Mouse (Mus musculus): Measurements from ENCODE around the gene Mapk7. TPM values are rescaled to one million over a fixed set of nuclear protein-coding genes. Genes with fewer than 3 reads are reported as not detected.

Mapk7 gene
- polyA plus RNA-seq, 1 experiment from 2014 or later = 52.8 TPM

DNA sequence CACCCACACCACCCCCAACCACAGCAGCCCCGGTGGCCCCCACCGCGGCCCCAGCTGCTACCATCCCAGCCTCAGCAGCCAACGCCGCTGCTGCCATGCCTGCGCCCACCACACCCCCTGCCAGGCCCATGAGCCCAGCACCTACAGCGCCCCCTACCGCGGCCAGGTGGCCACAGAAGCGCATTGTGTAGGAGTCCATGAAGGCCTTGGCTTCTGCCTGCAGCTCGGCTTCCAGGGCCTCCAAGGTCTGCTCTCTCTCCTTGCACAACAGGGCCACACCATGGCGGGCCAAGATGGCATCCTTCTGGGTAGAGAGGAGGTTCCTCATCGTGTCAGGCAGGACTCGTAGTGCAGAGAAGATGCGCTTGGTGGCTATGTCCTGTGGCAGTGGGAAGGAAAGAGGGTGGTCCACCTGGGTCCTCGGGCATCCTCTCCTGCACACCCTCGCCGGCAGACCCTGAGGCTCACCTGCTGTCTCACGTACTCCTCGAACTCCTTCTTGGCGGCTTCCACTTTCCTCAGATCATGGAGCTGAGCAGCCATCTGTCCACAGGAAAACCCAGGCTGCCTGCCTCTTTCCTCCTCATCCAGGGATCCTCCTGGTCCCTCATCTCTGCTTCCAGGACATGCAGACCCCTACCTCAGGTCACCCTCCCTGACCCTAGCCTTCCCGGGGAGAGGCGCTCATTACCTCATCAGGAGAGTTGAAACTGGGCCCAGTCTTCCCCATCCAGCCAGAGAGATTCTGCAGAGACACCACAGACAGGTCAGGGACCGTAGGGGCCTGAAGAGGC lies 44.5 kb downstream of the Mapk7 start:
- no peaks in the 10 kb centered on the region for H3K9me3 ChIP-seq (ENCODE audit: control insufficient read depth, low read length)
- no peak overlapping the region for H3K9ac ChIP-seq (replicated peaks; ENCODE audit: low read depth, low read length)
- 72% methylated on average over 24 of the region's 24 CpGs for WGBS
- no peak overlapping the region for H3K4me2 ChIP-seq (ENCODE audit: low read depth, low read length)
- no peak for ATAC-seq (ENCODE audit: low read depth)
- no peaks in the 10 kb centered on the region for H3K36me3 ChIP-seq (ENCODE audit: control insufficient read depth, insufficient read depth, low read length)
- no peaks in the 10 kb centered on the region for H3K27me3 ChIP-seq (ENCODE audit: control insufficient read depth, insufficient read depth, low read length)
- H3K27ac ChIP-seq (ENCODE audit: low read depth, low read length) = no peak overlapping the region
- H3K4me3 ChIP-seq (ENCODE audit: low read depth, low read length) = no peak overlapping the region
- H3K4me1 ChIP-seq (ENCODE audit: control insufficient read depth, insufficient read depth, low read length) = peaks cover 22% of the 10 kb centered on the region

DNA sequence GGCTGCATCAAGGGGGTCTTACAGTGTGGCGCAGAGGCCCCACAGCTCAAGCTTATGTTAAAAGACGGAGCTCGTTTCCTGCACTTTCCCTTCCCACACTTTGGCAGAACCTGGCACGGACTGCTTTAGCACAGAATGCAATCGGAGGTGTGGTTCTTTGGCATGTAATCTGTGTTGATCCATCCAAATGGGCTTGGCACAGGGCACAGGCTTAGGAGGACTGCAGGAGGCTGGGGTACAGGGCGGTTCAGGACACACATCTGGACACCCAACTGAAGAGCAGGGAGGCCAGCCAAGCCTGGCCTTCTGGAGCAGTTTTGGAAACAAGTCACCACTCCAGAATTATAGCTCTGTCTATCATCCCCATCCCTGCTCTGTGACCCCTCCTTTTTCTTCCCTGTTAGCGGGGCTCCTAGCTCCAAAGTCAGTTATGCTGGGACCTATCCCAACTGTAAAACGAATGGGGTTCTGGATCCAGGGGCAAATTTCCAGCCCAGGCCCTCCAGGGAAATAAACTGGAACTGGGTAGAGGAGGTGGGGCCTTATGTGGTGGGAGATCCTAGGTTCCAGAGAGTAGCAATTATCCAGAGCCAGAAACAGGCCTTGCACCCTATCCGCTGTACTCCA lies 45.5 kb downstream of the Mapk7 start:
- H3K27ac ChIP-seq (ENCODE audit: low read depth, low read length) = no peak overlapping the region
- no peak for ATAC-seq (ENCODE audit: low read depth)
- no peaks in the 10 kb centered on the region for H3K36me3 ChIP-seq (ENCODE audit: control insufficient read depth, insufficient read depth, low read length)
- H3K9ac ChIP-seq (replicated peaks; ENCODE audit: low read depth, low read length) = no peak overlapping the region
- H3K4me2 ChIP-seq (ENCODE audit: low read depth, low read length) = no peak overlapping the region
- H3K4me1 ChIP-seq (ENCODE audit: control insufficient read depth, insufficient read depth, low read length) = peaks cover 16% of the 10 kb centered on the region
- H3K27me3 ChIP-seq (ENCODE audit: control insufficient read depth, insufficient read depth, low read length) = no peaks in the 10 kb centered on the region
- H3K9me3 ChIP-seq (ENCODE audit: control insufficient read depth, low read length) = no peaks in the 10 kb centered on the region
- 64% methylated on average over 9 of the region's 9 CpGs for whole genome bisulfite sequencing
- no peak overlapping the region for H3K4me3 ChIP-seq (ENCODE audit: low read depth, low read length)

DNA sequence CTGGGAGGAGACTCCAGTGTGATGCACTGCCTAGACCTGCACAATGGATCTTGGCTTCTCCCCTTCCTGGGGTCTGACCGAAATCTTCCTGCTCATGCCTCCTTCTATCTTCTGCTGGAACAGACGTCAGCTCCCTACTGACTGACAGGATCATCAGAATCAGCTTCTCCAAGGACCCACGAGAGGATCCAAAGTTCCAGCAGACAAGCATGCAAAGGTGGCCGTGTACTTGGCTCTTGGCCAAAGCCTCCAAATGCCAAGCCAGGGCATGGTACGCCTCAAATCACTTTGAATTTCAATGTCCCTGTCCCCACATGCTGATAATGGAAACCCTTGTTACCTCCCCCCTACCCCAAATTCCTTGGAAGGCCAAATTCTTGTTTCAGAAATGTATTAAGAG lies 46.2 kb downstream of the Mapk7 start:
- Histone ChIP-seq H3K27ac (ENCODE audit: low read depth, low read length) (no peak overlapping the region), H3K36me3 (ENCODE audit: control insufficient read depth, insufficient read depth, low read length) (no peaks in the 10 kb centered on the region), H3K4me3 (ENCODE audit: low read depth, low read length) (no peak overlapping the region), H3K9ac (replicated peaks; ENCODE audit: low read depth, low read length) (no peak overlapping the region), H3K9me3 (ENCODE audit: control insufficient read depth, low read length) (no peaks in the 10 kb centered on the region), H3K27me3 (ENCODE audit: control insufficient read depth, insufficient read depth, low read length) (no peaks in the 10 kb centered on the region), H3K4me2 (ENCODE audit: low read depth, low read length) (no peak overlapping the region), H3K4me1 (ENCODE audit: control insufficient read depth, insufficient read depth, low read length) (peaks cover 9% of the 10 kb centered on the region)
- ATAC-seq (ENCODE audit: low read depth) = no peak
- 49% methylated on average over 5 of the region's 5 CpGs for WGBS

DNA sequence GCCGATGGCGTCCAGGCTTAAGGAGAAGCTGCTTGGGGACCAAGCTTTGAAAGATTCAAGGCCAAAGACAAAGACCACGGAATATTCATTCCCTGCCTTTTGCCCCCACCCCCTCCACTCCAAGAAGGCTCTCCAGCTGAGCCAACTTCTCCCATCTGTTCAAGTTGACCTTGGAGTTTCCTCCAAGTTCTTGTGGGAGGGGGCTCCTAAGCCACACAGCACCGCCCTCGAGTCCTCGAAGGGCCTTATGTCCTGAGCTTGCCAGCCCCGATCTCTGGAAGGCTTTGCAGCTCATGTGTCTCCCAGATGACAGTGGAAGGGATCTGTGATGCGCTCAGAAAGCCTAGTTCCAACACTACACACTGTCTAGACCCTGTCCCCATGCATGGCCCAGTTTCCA lies 46.9 kb downstream of the Mapk7 start:
- Histone ChIP-seq H3K36me3 (ENCODE audit: control insufficient read depth, insufficient read depth, low read length) (no peaks in the 10 kb centered on the region), H3K9ac (replicated peaks; ENCODE audit: low read depth, low read length) (no peak overlapping the region), H3K27me3 (ENCODE audit: control insufficient read depth, insufficient read depth, low read length) (no peaks in the 10 kb centered on the region), H3K4me2 (ENCODE audit: low read depth, low read length) (no peak overlapping the region), H3K9me3 (ENCODE audit: control insufficient read depth, low read length) (no peaks in the 10 kb centered on the region), H3K4me1 (ENCODE audit: control insufficient read depth, insufficient read depth, low read length) (peaks cover 4% of the 10 kb centered on the region; the same call in 1 of the 2 replicates), H3K27ac (ENCODE audit: low read depth, low read length) (no peak overlapping the region), H3K4me3 (ENCODE audit: low read depth, low read length) (no peak overlapping the region)
- no peak for ATAC-seq (ENCODE audit: low read depth)
- 81% methylated on average over 8 of the region's 8 CpGs for WGBS

DNA sequence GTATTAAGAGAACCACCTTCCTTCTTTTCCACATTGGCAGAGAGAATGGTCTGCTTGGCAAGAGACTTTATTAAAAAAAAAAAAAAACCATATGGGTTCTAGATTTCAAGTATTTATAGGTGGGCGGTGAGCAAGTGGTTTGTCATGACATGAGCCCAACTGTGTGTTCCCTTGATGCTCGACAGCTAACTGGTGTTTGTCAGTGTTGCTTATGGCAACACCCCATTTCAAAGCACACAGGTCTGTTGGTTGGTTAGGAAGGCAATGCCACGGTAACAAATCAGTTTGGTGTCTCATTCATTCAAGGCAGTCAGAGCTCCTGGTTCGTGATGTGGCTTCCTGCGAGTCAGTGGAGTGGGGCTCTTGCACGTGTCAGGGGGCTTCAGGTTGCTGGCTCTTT lies 50.4 kb downstream of the Mapk7 start:
- 88% methylated on average over 6 of the region's 6 CpGs for whole genome bisulfite sequencing
- no peak for ATAC-seq (ENCODE audit: low read depth)
- Histone ChIP-seq H3K9me3 (ENCODE audit: control insufficient read depth, low read length) (no peaks in the 10 kb centered on the region), H3K4me3 (ENCODE audit: low read depth, low read length) (no peak overlapping the region), H3K27me3 (ENCODE audit: control insufficient read depth, insufficient read depth, low read length) (no peaks in the 10 kb centered on the region), H3K36me3 (ENCODE audit: control insufficient read depth, insufficient read depth, low read length) (no peaks in the 10 kb centered on the region), H3K27ac (ENCODE audit: low read depth, low read length) (no peak overlapping the region), H3K9ac (replicated peaks; ENCODE audit: low read depth, low read length) (no peak overlapping the region), H3K4me1 (ENCODE audit: control insufficient read depth, insufficient read depth, low read length) (no peaks in the 10 kb centered on the region; the same call in 1 of the 2 replicates), H3K4me2 (ENCODE audit: low read depth, low read length) (no peak overlapping the region)

DNA sequence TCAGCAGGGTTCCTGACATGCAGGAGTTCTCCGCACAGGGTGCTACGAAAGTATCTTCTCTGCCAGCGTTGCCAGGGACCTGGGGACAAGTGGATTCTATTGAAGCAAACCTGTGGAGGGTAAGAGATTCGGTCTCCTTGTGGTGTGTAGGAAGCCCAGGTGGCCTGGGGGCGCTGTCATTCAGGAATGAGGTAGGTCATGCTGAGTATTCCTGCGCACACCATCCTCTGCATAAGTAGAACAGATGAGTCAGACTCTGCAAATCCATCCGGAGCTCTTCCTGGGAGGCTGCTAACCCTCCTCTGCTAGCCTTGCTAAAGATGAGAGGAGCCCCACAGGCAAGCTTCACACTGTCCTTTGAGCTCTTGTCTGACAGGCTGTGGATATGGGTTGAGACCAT lies 52.5 kb downstream of the Mapk7 start:
- ATAC-seq (ENCODE audit: low read depth) = no peak
- H3K27me3 ChIP-seq (ENCODE audit: control insufficient read depth, insufficient read depth, low read length) = no peaks in the 10 kb centered on the region
- H3K4me3 ChIP-seq (ENCODE audit: low read depth, low read length) = no peak overlapping the region
- no peak overlapping the region for H3K4me2 ChIP-seq (ENCODE audit: low read depth, low read length)
- WGBS = 95% methylated on average over 7 of the region's 7 CpGs
- H3K9me3 ChIP-seq (ENCODE audit: control insufficient read depth, low read length) = no peaks in the 10 kb centered on the region
- H3K4me1 ChIP-seq (ENCODE audit: control insufficient read depth, insufficient read depth, low read length) = no peaks in the 10 kb centered on the region
- no peak overlapping the region for H3K9ac ChIP-seq (replicated peaks; ENCODE audit: low read depth, low read length)
- H3K27ac ChIP-seq (ENCODE audit: low read depth, low read length) = no peak overlapping the region
- no peaks in the 10 kb centered on the region for H3K36me3 ChIP-seq (ENCODE audit: control insufficient read depth, insufficient read depth, low read length)

DNA sequence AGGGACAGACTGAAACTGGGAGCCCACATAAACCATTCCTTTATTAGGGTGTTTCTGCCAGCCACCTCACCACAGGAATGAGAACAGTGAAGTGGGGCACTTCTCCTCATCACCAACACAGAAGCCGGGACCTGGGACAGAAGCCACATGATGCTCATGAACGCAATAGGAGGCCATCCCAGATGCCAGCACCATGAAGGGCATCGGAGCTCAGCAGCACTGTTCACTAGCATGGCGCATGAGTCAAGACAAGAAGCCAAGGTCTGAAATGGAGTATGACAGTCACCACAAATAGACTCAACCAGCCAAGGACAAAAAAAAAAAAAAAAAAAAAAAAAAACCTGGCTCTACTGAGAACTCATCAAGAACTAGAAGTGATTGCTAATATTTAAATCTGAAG lies 53.8 kb downstream of the Mapk7 start:
- whole genome bisulfite sequencing = 95% methylated on average over 4 of the region's 4 CpGs
- no peak overlapping the region for H3K27ac ChIP-seq (ENCODE audit: low read depth, low read length)
- H3K4me1 ChIP-seq (ENCODE audit: control insufficient read depth, insufficient read depth, low read length) = no peaks in the 10 kb centered on the region
- H3K4me2 ChIP-seq (ENCODE audit: low read depth, low read length) = no peak overlapping the region
- H3K36me3 ChIP-seq (ENCODE audit: control insufficient read depth, insufficient read depth, low read length) = no peaks in the 10 kb centered on the region
- no peaks in the 10 kb centered on the region for H3K27me3 ChIP-seq (ENCODE audit: control insufficient read depth, insufficient read depth, low read length)
- H3K9me3 ChIP-seq (ENCODE audit: control insufficient read depth, low read length) = no peaks in the 10 kb centered on the region
- no peak overlapping the region for H3K4me3 ChIP-seq (ENCODE audit: low read depth, low read length)
- no peak overlapping the region for H3K9ac ChIP-seq (replicated peaks; ENCODE audit: low read depth, low read length)
- no peak for ATAC-seq (ENCODE audit: low read depth)

DNA sequence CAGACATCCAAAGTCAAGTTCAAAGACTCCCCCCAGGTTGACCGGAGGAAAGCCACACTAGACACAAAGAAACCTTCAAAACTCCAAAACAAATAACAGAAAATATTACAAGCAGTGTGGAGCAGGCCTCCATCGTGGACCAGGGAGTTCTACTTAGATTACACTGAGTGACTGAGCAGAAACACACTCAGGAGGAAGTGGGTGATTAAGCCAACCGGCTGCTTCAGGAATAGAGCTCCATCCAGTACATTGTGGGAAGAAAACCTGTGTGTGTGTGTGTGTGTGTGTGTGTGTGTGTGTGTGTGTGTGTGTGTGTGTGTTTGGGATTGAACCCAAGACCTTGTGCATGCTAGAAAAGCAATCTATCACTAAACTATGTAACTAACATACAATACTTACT lies 55.0 kb downstream of the Mapk7 start:
- no peak overlapping the region for H3K4me3 ChIP-seq (ENCODE audit: low read depth, low read length)
- H3K9me3 ChIP-seq (ENCODE audit: control insufficient read depth, low read length) = no peaks in the 10 kb centered on the region
- H3K27ac ChIP-seq (ENCODE audit: low read depth, low read length) = no peak overlapping the region
- H3K27me3 ChIP-seq (ENCODE audit: control insufficient read depth, insufficient read depth, low read length) = no peaks in the 10 kb centered on the region
- 0 out of 2 replicates have a peak, but pooled peaks cover 4% of the 10 kb centered on the region for H3K4me1 ChIP-seq (ENCODE audit: control insufficient read depth, insufficient read depth, low read length)
- H3K36me3 ChIP-seq (ENCODE audit: control insufficient read depth, insufficient read depth, low read length) = no peaks in the 10 kb centered on the region
- no peak for ATAC-seq (ENCODE audit: low read depth)
- no peak overlapping the region for H3K9ac ChIP-seq (replicated peaks; ENCODE audit: low read depth, low read length)
- no peak overlapping the region for H3K4me2 ChIP-seq (ENCODE audit: low read depth, low read length)
- WGBS = 87% methylated on average over 3 of the region's 3 CpGs

Measured in neural tube, embryonic 14.5 days (tissue).